Mouse (Mus musculus): Measurements from ENCODE around the gene Ctdspl. TPM values are rescaled to one million over a fixed set of nuclear protein-coding genes. Genes with fewer than 3 reads are reported as not detected.

Gene Ctdspl
- polyA plus RNA-seq, 1 experiment from 2014 or later, result 13.6 TPM

GRCm38 (mm10) chr9:118944388-118944787 is 18.1 kb downstream of the Ctdspl start:
- no peaks in the 10 kb centered on the region for H3K9me3 ChIP-seq (ENCODE audit: control insufficient read depth, low read length)
- H3K27ac ChIP-seq (replicated peaks; ENCODE audit: low read depth, low read length), result no peak overlapping the region
- WGBS, result 83% methylated on average over 12 of the region's 12 CpGs
- peaks cover 7% of the 10 kb centered on the region; the same call in 1 of the 2 replicates for H3K4me1 ChIP-seq (ENCODE audit: control insufficient read depth, insufficient read depth, low read length)
- DNase-seq (ENCODE audit: low spot score) (no peak), ATAC-seq (ENCODE audit: insufficient number of reproducible peaks, low FRiP score, low TSS enrichment, low read depth) (no peak)
- H3K9ac ChIP-seq (ENCODE audit: low read length), result no peak overlapping the region
- no peaks in the 10 kb centered on the region for H3K36me3 ChIP-seq (ENCODE audit: control insufficient read depth, insufficient read depth, low read length)
- no peak overlapping the region for H3K4me3 ChIP-seq (ENCODE audit: low read depth, low read length)
- no peaks in the 10 kb centered on the region for H3K27me3 ChIP-seq (ENCODE audit: control insufficient read depth, insufficient read depth, low read length)
- no peak overlapping the region for H3K4me2 ChIP-seq (ENCODE audit: low read depth, severe bottlenecking)

DNA sequence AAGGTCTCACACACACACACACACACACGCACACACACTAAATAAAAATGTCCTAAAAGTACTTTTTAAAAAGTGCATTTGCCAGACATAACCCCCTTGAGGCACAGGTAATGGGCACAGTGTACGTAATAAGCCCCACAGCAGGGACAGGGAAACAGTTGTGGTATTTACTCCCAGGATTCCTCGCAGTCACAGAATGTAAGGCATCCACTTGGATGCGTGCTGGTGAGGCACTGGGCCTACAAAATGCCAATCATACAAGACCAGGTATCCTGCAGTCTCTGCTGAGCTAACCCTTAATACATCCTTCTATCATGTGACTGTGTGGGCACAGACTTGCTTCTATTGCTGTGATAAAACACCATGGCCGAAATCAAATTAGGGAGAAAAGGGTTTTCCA is 22.2 kb downstream of the Ctdspl start:
- no peak overlapping the region for H3K9ac ChIP-seq (ENCODE audit: low read length)
- H3K27ac ChIP-seq (replicated peaks; ENCODE audit: low read depth, low read length), result no peak overlapping the region
- no peak overlapping the region for H3K4me2 ChIP-seq (ENCODE audit: low read depth, severe bottlenecking)
- H3K4me3 ChIP-seq (ENCODE audit: low read depth, low read length), result no peak overlapping the region
- DNase-seq (ENCODE audit: low spot score), result no peak
- WGBS, result 84% methylated on average over 5 of the region's 5 CpGs
- no peaks in the 10 kb centered on the region for H3K27me3 ChIP-seq (ENCODE audit: control insufficient read depth, insufficient read depth, low read length)
- no peaks in the 10 kb centered on the region for H3K36me3 ChIP-seq (ENCODE audit: control insufficient read depth, insufficient read depth, low read length)
- peaks cover 7% of the 10 kb centered on the region; the same call in 1 of the 2 replicates for H3K4me1 ChIP-seq (ENCODE audit: control insufficient read depth, insufficient read depth, low read length)
- H3K9me3 ChIP-seq (ENCODE audit: control insufficient read depth, low read length), result no peaks in the 10 kb centered on the region
- ATAC-seq (ENCODE audit: insufficient number of reproducible peaks, low FRiP score, low TSS enrichment, low read depth), result no peak

GRCm38 (mm10) chr9:118949124-118949523 is 22.9 kb downstream of the Ctdspl start:
- no peak for ATAC-seq (ENCODE audit: insufficient number of reproducible peaks, low FRiP score, low TSS enrichment, low read depth)
- 92% methylated on average over 8 of the region's 8 CpGs for WGBS
- Histone ChIP-seq H3K27ac (replicated peaks; ENCODE audit: low read depth, low read length) (no peak overlapping the region), H3K9me3 (ENCODE audit: control insufficient read depth, low read length) (no peaks in the 10 kb centered on the region), H3K27me3 (ENCODE audit: control insufficient read depth, insufficient read depth, low read length) (no peaks in the 10 kb centered on the region), H3K9ac (ENCODE audit: low read length) (no peak overlapping the region), H3K4me1 (ENCODE audit: control insufficient read depth, insufficient read depth, low read length) (peaks cover 7% of the 10 kb centered on the region; the same call in 1 of the 2 replicates), H3K4me3 (ENCODE audit: low read depth, low read length) (no peak overlapping the region), H3K36me3 (ENCODE audit: control insufficient read depth, insufficient read depth, low read length) (no peaks in the 10 kb centered on the region), H3K4me2 (ENCODE audit: low read depth, severe bottlenecking) (no peak overlapping the region)
- no peak for DNase-seq (ENCODE audit: low spot score)

DNA sequence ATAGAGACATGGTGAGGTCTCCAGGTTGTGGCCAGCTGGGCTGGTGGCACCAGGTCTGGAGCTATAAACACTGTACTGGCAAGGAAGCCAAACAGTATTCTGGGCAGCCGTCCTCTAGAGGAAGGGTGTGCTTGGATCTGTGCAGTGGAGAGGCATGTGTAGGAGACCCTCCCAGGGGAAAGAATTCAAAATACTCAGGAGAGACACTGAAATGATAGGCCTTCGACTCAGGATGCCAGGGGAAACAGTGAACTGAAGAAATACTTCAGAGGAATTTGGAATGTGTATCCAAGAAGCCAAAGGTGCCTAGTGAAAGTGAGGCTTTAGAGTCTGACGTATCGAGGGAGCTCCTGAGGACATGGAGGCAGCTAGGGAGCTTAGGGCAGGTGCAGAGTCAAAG is 23.4 kb downstream of the Ctdspl start:
- Histone ChIP-seq H3K27me3 (ENCODE audit: control insufficient read depth, insufficient read depth, low read length) (no peaks in the 10 kb centered on the region), H3K4me2 (ENCODE audit: low read depth, severe bottlenecking) (no peak overlapping the region), H3K4me3 (ENCODE audit: low read depth, low read length) (no peak overlapping the region), H3K36me3 (ENCODE audit: control insufficient read depth, insufficient read depth, low read length) (no peaks in the 10 kb centered on the region), H3K27ac (replicated peaks; ENCODE audit: low read depth, low read length) (no peak overlapping the region), H3K9me3 (ENCODE audit: control insufficient read depth, low read length) (no peaks in the 10 kb centered on the region), H3K4me1 (ENCODE audit: control insufficient read depth, insufficient read depth, low read length) (peaks cover 7% of the 10 kb centered on the region; the same call in 1 of the 2 replicates), H3K9ac (ENCODE audit: low read length) (no peak overlapping the region)
- no peak for ATAC-seq (ENCODE audit: insufficient number of reproducible peaks, low FRiP score, low TSS enrichment, low read depth)
- DNase-seq (ENCODE audit: low spot score), result no peak
- 74% methylated on average over 4 of the region's 4 CpGs for WGBS

DNA sequence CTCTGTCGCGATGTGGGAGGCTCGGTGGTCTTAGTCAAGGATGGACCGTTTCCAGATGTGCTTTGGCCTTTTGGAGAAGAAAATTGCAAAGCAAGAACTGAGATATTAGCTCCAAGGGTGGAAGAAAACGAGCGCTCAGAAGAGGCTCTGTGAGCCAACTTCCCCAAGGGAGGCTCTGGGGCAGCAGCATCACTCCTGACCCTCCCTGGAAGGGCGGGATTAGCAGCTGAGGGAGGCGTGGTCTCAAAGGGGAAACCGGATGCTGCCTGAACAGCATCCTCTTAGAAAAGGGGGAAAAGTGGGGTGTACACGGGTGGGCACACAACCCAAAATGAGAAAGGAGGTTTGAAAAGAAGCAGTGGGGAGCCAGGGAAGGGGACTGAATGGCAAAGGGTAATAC is 23.8 kb downstream of the Ctdspl start:
- Histone ChIP-seq H3K4me2 (ENCODE audit: low read depth, severe bottlenecking) (no peak overlapping the region), H3K36me3 (ENCODE audit: control insufficient read depth, insufficient read depth, low read length) (no peaks in the 10 kb centered on the region), H3K9ac (ENCODE audit: low read length) (no peak overlapping the region), H3K27me3 (ENCODE audit: control insufficient read depth, insufficient read depth, low read length) (no peaks in the 10 kb centered on the region), H3K4me1 (ENCODE audit: control insufficient read depth, insufficient read depth, low read length) (peaks cover 7% of the 10 kb centered on the region; the same call in 1 of the 2 replicates), H3K9me3 (ENCODE audit: control insufficient read depth, low read length) (no peaks in the 10 kb centered on the region), H3K27ac (replicated peaks; ENCODE audit: low read depth, low read length) (no peak overlapping the region), H3K4me3 (ENCODE audit: low read depth, low read length) (no peak overlapping the region)
- DNase-seq (ENCODE audit: low spot score) (no peak), ATAC-seq (ENCODE audit: insufficient number of reproducible peaks, low FRiP score, low TSS enrichment, low read depth) (no peak)
- WGBS, result 66% methylated on average over 10 of the region's 10 CpGs

- no peaks in the 10 kb centered on the region for H3K9me3 ChIP-seq (ENCODE audit: control insufficient read depth, low read length)
- ATAC-seq (ENCODE audit: insufficient number of reproducible peaks, low FRiP score, low TSS enrichment, low read depth) (no peak), DNase-seq (ENCODE audit: low spot score) (no peak)
- 36% methylated on average over 2 of the region's 2 CpGs for WGBS
- no peak overlapping the region for H3K27ac ChIP-seq (replicated peaks; ENCODE audit: low read depth, low read length)
- H3K4me2 ChIP-seq (ENCODE audit: low read depth, severe bottlenecking), result no peak overlapping the region
- H3K4me1 ChIP-seq (ENCODE audit: control insufficient read depth, insufficient read depth, low read length), result peaks cover 7% of the 10 kb centered on the region; the same call in 1 of the 2 replicates
- H3K9ac ChIP-seq (ENCODE audit: low read length), result no peak overlapping the region
- no peaks in the 10 kb centered on the region for H3K27me3 ChIP-seq (ENCODE audit: control insufficient read depth, insufficient read depth, low read length)
- no peaks in the 10 kb centered on the region for H3K36me3 ChIP-seq (ENCODE audit: control insufficient read depth, insufficient read depth, low read length)
- no peak overlapping the region for H3K4me3 ChIP-seq (ENCODE audit: low read depth, low read length)
These were observed 24.5 kb downstream of the Ctdspl start for GRCm38 (mm10) chr9:118950751-118951150.

DNA sequence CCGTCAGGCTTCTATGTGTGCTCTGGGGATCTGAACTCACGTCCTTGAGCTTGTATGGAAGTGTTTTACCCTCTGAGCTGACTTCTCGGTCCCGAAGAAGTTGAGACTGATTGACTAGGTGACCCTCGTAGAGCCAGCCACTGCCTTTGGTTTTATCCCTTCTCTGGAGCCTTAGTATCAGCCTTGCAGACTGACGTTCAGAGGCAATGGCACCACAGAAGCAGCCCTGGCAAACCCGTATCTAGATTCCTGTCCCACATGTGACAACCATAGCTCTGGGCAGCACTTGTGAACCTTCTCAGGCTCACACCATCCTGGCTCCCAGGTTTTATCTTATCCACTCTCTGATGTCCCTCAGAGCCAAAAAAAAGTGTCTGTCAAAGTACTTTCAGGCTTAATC is 25.1 kb downstream of the Ctdspl start:
- Histone ChIP-seq H3K9me3 (ENCODE audit: control insufficient read depth, low read length) (no peaks in the 10 kb centered on the region), H3K36me3 (ENCODE audit: control insufficient read depth, insufficient read depth, low read length) (no peaks in the 10 kb centered on the region), H3K4me1 (ENCODE audit: control insufficient read depth, insufficient read depth, low read length) (peaks cover 7% of the 10 kb centered on the region; the same call in 1 of the 2 replicates), H3K27me3 (ENCODE audit: control insufficient read depth, insufficient read depth, low read length) (no peaks in the 10 kb centered on the region), H3K9ac (ENCODE audit: low read length) (no peak overlapping the region), H3K4me3 (ENCODE audit: low read depth, low read length) (no peak overlapping the region), H3K4me2 (ENCODE audit: low read depth, severe bottlenecking) (no peak overlapping the region), H3K27ac (replicated peaks; ENCODE audit: low read depth, low read length) (no peak overlapping the region)
- DNase-seq (ENCODE audit: low spot score) (no peak), ATAC-seq (ENCODE audit: insufficient number of reproducible peaks, low FRiP score, low TSS enrichment, low read depth) (no peak)
- 95% methylated on average over 7 of the region's 7 CpGs for WGBS

- H3K9ac ChIP-seq (ENCODE audit: low read length), result no peak overlapping the region
- no peak for ATAC-seq (ENCODE audit: insufficient number of reproducible peaks, low FRiP score, low TSS enrichment, low read depth)
- no peak overlapping the region for H3K4me2 ChIP-seq (ENCODE audit: low read depth, severe bottlenecking)
- no peaks in the 10 kb centered on the region for H3K9me3 ChIP-seq (ENCODE audit: control insufficient read depth, low read length)
- H3K36me3 ChIP-seq (ENCODE audit: control insufficient read depth, insufficient read depth, low read length), result no peaks in the 10 kb centered on the region
- no peak overlapping the region for H3K4me3 ChIP-seq (ENCODE audit: low read depth, low read length)
- H3K27me3 ChIP-seq (ENCODE audit: control insufficient read depth, insufficient read depth, low read length), result no peaks in the 10 kb centered on the region
- 92% methylated on average over 16 of the region's 16 CpGs for WGBS
- DNase-seq (ENCODE audit: low spot score), result no peak
- peaks cover 7% of the 10 kb centered on the region; the same call in 1 of the 2 replicates for H3K4me1 ChIP-seq (ENCODE audit: control insufficient read depth, insufficient read depth, low read length)
- H3K27ac ChIP-seq (replicated peaks; ENCODE audit: low read depth, low read length), result no peak overlapping the region
These were observed 25.9 kb downstream of the Ctdspl start for GRCm38 (mm10) chr9:118952180-118952579.

Measured in limb, embryonic 11.5 days (tissue).